Mouse (Mus musculus): ENCODE measurements around the gene Pcbd1.
A peak's percentile ranks its signal among the peaks of the same experiment; 100 is the strongest.

Pcbd1 gene

DNA sequence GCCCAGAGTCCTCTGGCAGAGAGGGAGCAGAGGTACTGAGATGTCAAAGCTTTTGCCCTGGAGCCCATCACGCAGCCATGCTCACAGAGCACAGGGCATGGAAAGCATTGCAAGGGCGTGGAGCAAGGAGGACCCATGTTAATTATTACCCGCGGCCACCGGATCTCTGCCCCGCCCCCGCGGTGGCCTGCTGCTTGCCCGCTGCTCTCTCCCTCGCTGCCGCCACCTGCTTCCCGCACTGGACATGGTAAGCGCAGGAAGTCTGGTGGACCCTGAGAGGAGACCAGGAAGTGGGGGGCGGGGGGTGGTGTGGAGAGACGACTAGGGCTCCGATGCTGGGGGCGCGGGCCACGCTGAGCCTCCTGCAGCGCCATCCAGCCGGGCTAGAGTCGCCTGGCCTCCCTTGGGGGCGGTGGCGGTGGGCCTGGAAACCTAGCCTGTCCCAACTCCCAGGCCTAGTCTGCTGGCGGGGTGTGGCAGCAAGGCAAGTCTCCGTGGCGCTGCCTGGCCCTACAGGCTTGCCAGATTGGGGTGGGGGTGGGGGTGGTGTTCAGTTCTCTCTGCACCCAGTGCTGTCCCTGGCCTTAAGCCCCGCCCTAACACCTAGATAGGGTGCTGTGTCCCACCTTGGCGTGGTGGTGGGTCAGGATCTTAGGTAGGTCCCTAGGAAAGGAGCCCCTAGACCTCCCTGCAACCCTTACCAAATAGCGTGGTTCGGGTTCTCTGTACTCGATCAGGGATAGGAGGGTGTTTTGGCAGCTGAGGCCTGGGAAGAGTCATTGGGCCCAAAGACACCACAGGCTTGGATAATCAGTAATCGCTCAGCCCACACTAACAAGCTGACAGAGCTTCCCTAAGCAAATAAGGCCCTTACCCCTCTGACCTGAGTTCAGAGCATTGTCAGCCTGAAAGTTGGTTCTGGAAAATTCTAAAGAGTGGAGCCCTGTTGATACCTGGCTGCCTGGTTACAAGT, at the start of gene Pcbd1:
Gene Pcbd1 (plus strand): TSS at position 162 of the 973 bp plus-strand sequence.
- DNase-seq = peak; percentile 73

GRCm38 (mm10) chr10:61039657-61040056, 49.5 kb upstream of the Pcbd1 start:
- DNase-seq = no peak

DNA sequence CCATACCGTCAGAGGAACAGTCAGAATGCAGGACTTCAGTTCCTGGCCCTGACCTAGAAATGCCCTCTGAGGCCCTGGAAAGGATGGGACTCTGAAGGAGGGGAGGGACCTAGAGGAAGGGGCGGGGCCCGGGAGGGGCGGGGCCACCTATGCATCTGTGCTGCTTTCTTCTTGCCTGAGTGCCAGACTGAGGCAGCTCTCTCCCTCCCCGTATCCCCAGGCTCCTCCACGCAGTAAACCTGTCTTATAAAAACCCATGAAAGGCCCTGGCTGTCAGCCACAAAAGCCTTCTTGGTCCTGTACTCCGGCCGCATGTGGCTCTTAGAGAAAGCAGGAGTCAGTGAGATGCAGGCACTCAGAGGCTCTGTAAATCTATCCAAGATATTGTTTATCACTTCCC, 44.0 kb upstream of the Pcbd1 start:
- DNase-seq = no peak

- DNase-seq = peak; percentile 81
These were observed 37.0 kb upstream of the Pcbd1 start for GRCm38 (mm10) chr10:61051993-61052613.

GRCm38 (mm10) chr10:61056661-61057060, 32.5 kb upstream of the Pcbd1 start:
- DNase-seq = no peak

GRCm38 (mm10) chr10:61059101-61059500, 30.0 kb upstream of the Pcbd1 start:
- no peak for DNase-seq

DNA sequence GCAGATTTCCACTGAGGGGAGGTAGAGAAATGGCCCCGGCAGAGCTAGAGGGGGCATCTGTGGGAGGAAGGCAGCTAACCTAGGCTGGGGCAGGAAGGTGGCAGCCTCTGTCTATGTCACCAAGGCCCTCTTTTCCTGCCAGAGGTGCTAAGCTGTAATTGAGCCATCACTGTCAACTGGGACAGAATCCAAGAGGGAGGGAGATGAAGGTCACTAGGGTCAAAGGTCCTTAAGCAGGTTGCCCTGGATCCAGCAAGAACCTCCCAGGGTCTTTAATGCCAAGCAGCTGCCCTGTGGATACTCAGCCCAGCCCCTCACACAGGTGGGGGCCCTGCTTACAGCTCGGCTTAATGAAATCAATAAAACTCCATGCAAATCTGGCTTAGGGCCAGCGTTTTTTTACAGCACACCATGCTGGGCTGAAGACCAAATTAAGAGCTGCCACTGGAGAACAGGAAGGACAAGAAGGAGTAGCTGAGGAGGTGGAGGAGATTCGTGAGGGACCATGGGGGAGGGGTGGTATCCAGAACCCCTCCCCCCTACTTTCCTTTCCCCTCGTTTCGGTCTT, 29.5 kb upstream of the Pcbd1 start:
- DNase-seq = no peak

- DNase-seq = no peak
These were observed 25.8 kb upstream of the Pcbd1 start for GRCm38 (mm10) chr10:61063271-61063864.

DNA sequence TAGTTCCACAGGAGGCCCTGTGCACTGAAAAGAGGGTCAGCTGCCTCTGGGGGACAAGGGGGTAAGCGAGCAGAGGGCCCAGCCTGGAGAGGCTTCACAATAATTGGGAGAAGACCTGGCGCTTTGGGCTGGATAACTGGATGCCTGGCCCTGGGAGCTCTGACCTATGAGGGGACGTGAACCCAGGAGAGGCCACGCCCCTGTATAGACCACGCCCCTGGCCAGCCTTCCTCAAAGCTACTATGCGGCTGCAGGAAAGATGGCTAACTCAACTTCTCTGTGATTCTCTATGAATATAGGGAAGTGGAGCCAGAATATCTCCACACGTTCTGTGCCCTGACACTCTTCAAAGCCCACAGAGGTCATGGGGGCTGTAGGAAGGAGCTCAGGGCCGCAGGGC, 24.5 kb upstream of the Pcbd1 start:
- peak; percentile 55 for DNase-seq

DNA sequence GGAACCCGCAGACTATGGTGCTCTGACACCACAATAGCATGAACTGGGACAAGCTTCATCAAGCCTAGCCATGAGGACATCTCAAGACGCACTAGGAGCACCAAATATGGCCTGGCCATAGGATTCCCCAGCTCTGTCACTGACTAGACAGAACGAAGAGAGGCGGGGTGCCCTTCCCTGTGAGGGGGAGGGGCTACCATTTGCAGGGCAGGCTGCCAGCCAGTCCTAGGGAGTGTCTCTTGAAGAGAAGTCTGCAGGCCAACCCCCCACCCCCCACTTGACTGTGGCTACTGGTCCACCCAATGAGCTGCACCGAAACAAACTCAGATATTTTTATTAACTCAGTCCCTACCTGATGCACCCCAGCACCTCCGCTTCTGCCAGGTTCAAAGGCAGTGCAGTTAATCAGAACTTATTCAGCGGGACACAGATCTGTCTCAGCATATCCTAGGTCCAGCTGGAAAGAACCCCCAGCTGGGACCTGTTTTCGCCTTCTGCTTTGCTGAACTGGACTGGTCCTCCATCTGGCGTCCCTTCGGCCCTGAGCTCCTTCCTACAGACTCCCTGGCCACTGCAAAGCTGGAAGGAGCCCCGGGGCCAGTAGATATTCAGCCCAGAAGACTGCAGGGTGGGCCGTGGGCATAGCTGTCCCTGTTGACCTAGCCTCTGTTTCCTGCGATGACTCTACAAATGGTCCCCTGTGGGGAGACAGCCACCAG, 23.7 kb upstream of the Pcbd1 start:
- peak; percentile 56 for DNase-seq

- peak; percentile 77 for DNase-seq
These were observed 20.5 kb upstream of the Pcbd1 start for GRCm38 (mm10) chr10:61068436-61069192.

- no peak for DNase-seq
These were observed 19.9 kb upstream of the Pcbd1 start for GRCm38 (mm10) chr10:61069248-61069647.

- peak; percentile 54 for DNase-seq
These were observed 16.8 kb upstream of the Pcbd1 start for GRCm38 (mm10) chr10:61072324-61072723.

- no peak for DNase-seq
These were observed 14.5 kb upstream of the Pcbd1 start for GRCm38 (mm10) chr10:61074643-61075042.

GRCm38 (mm10) chr10:61075607-61076006, 13.5 kb upstream of the Pcbd1 start:
- no peak for DNase-seq

- peak; percentile 88 for DNase-seq
These were observed 8.8 kb upstream of the Pcbd1 start for GRCm38 (mm10) chr10:61080227-61080930.

GRCm38 (mm10) chr10:61080931-61081255, 8.2 kb upstream of the Pcbd1 start:
- no peak for DNase-seq

DNA sequence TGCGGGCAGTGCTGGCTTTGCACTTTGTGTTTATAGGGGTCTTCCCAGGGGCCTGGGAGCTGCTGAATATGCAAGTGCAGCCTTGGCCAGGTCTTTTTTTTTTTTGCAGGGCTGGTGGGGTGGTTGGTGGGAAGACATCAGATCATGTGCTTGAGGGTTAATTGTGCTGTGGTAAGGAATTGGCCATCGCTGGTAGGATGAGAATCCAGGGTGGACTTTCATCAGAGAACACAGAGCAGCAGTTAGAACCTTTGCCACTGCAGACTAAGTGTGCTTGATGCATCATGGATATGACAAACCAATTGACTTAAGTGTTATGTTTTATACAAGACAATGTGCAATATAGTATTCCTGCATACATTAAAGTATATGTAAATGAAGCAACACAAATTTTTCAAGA, 3.8 kb upstream of the Pcbd1 start:
- DNase-seq = no peak

DNA sequence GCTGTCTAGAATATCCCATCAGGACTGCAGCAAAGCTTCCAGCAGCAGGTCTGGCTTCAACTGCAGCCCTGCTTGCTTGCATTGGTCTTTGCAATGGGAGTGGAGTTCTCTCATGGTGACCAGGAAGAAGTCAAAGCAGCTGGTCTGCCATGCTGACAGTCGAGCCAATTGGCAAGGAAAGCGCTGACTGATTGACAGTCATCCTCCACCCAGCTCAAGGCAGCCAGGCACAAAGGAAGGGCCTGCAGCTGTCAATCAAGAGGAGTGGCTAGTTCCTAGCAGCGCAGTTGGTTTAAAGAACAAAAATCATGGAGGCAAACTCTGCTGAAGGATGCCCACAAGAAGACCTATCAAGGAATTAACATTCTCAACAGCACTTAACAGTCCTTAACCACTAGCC, 2.6 kb upstream of the Pcbd1 start:
- no peak for DNase-seq

- DNase-seq = no peak
These were observed 663 bp upstream of the Pcbd1 start for GRCm38 (mm10) chr10:61088468-61088867.

GRCm38 (mm10) chr10:61091866-61092265, 2.7 kb downstream of the Pcbd1 start:
- no peak for DNase-seq
